Mouse (Mus musculus): Measurements from ENCODE around the gene Cabp2.
A peak's percentile ranks its signal among the peaks of the same experiment; 100 is the strongest.
"Not testable (repeated sequence)": the region's sequence is repeated elsewhere in the genome, so short reads cannot be mapped to it uniquely, and the experiment has no call there.

The Cabp2 gene

DNA sequence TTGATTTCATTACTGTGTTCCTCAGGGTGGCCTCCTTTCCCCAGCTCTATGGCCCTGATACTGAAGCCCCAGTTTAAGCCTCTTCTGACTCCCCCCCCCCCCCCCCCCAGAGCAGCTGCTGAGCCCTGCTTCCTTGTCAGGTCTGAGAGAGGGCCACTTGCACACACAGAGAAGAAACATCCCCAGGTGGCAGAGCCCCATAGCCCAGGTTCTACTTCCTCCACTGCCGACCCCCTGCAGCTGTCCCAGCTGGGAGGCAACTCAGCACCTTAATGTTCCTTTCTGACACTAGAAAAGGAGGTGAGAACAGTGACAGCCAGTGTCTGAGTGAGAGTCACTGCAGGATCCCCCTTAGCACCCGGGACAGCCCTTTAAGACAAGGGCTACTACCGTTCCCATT lies 22.4 kb downstream of the Cabp2 start:
- no peak for DNase-seq

DNA sequence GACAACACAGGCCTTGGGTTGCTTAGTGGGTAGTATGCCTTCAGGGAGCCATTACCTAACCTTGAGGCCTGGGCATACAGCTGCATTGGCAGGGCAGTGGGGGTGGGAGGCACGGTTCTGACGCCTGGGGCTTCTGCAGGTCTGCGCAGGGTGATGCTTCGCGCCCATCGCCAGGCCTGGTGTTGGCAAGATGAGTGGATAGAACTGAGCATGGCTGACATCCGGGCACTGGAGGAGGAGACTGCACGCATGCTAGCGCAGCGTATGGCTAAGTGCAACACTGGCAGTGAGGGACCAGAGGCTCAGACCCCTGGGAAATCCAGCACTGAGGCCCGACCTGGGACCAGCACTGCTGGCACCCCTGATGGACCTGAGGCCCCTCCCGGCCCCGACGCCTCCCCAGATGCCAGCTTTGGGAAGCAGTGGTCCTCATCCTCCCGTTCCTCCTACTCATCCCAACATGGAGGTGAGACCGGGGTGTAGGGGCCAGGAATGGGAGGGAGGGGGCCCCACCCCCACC lies 23.4 kb downstream of the Cabp2 start:
- DNase-seq: no peak

DNA sequence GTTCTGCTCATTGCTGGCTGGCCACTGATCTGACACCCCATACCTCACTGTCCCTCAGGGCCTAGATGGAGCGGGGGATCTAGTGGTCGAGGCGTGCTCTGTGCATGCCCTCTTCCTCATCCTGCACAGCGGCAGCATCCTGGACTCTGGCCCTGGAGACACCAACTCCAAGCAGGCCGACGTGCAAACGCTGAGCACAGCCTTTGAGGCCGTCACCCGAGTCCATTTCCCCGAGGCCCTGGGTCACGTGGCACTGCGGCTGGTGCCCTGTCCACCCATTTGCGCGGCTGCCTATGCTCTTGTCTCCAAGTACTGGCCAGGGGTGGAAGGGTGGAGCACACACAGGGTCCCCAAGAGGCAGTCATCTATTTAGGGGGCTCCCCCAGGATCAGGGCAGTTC lies 25.3 kb downstream of the Cabp2 start:
- DNase-seq: peak; percentile 24

GRCm38 (mm10) chr19:4108535-4108934 lies 27.2 kb downstream of the Cabp2 start:
- no peak for DNase-seq

GRCm38 (mm10) chr19:4112063-4112960 lies 30.9 kb downstream of the Cabp2 start:
- DNase-seq: no peak

DNA sequence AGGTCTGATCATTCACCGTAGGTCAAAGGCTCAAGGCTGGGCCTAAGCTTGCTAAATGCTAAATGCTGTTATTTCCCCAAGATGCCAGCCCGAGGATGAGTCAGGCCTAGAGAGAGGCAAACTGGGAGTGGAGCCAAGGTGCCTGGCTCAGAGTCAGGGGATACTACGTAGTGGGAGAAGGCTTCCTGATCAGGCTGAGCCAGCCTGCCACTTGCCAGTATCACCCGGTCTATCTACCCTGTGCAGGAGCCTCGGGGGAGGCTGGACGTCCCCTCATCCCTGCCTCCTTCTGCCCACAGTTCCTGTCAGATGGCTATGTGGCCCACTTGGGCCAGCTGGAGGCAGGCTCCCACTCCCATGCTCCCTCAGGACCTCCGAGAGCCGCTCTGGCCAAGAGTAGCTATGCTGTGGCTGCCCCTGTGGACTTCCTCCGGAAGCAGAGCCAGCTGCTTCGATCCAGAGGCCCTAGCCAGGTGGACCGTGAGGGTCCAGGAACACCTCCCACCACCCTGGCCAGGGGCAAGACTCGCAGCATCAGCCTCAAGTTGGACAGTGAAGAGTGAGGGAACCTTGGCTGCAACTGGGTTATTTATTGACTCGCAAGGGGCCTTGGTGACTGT lies 31.9 kb downstream of the Cabp2 start:
- peak; percentile 87 for DNase-seq

- peak; percentile 55 for DNase-seq
Observed at GRCm38 (mm10) chr19:4113806-4114230, 32.4 kb downstream of the Cabp2 start.

DNA sequence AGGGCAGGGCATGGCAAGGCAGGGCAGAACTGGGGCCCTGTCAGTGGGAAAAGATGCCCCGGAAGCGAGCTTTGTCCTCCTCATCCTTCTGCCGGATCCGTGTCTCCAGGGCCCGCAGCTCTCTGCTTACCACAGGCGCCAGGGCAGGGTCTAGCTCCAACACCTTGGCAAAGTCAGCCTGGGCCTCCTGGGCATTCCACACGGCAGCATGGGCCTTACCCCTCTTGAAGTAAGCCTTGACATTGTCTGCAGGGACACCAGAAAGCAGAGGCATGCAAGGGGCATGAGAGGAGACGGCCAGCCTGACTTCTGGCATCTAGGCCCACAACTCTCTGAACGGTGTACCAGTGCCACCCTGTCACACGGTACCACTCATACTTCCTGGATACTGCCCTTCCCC lies 33.2 kb downstream of the Cabp2 start:
- DNase-seq: no peak

DNA sequence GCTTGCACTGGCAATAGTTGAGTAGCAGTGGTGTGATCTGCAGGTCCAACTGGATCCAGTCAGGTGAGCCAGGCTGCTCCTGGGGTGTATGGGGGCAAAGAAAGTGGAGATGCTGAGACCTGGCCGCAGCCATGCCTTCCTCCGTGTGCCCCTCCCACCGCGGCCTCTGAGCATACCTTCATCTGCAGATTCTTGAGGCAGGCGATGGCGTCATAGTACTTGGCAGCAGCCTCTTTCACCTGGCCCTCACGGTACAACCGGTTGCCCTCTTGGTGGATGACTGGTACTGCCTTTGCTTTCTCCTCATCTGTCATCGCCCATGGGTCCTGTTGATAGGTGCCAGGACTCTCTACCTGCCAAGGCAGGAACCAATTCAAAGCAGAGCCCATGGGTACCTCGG lies 33.8 kb downstream of the Cabp2 start:
- DNase-seq: no peak

- DNase-seq: no peak
Observed at GRCm38 (mm10) chr19:4115816-4116215, 34.4 kb downstream of the Cabp2 start.

DNA sequence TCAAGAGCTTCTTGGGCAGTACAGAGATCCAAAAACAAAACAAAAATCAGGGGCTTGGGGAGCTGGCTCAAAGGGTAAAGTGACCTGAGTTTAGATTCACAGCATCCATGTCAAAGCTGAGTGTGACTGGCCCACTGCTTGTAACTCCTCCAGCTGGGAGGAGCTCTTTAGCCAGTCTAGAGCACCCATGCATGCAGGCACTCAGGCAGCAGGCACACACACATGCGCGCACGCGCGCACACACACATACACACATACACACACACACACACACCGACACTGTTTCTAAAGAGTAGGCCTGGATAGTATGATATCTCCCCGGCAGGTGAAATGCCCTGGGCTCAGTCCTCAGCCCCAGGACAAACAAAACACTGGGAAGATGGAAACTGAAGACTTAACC lies 35.6 kb downstream of the Cabp2 start:
- peak; percentile 15 for DNase-seq

GRCm38 (mm10) chr19:4118350-4118749 lies 37.0 kb downstream of the Cabp2 start:
- no peak for DNase-seq

GRCm38 (mm10) chr19:4119716-4120487 lies 38.5 kb downstream of the Cabp2 start:
- no peak for DNase-seq

DNA sequence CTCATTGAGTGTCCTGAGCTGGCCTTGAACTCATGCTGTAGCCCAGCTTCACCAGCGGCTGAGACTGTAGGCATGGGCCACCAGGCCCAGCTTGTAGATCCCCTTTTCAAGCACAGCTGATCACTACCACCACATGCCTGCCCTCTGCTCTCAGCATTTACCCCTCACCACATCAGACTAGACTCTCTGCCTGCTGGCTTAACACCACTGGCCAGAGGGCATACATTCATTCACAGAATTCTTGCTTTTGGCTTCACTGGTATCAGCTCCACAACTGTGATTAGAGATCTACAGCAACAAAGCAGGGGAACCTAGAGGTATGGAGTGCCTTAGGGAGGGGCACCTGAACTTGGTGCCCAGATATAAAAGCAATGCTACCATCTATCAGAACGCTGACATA lies 39.1 kb downstream of the Cabp2 start:
- no peak for DNase-seq

- peak; percentile 99 for DNase-seq
Observed at GRCm38 (mm10) chr19:4121097-4121805, 39.9 kb downstream of the Cabp2 start.

DNA sequence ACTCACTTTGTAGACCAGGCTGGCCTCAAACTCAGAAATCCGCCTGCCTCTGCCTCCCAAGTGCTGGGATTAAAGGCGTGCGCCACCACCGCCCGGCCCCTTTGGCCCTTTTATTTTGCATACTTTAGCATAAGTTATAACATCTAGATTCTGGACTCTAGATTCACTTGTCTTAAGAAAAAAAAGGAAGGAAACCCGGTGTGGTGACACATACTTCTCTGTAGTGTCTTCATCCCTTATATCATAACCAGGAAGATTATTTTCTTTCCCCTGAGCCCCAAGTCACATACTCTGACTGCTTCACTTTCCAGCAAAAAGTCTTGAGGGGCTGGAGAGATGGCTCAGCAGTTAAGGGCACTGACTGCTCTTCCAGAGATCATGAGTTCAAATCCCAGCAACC lies 40.5 kb downstream of the Cabp2 start:
- DNase-seq: not testable (repeated sequence)

DNA sequence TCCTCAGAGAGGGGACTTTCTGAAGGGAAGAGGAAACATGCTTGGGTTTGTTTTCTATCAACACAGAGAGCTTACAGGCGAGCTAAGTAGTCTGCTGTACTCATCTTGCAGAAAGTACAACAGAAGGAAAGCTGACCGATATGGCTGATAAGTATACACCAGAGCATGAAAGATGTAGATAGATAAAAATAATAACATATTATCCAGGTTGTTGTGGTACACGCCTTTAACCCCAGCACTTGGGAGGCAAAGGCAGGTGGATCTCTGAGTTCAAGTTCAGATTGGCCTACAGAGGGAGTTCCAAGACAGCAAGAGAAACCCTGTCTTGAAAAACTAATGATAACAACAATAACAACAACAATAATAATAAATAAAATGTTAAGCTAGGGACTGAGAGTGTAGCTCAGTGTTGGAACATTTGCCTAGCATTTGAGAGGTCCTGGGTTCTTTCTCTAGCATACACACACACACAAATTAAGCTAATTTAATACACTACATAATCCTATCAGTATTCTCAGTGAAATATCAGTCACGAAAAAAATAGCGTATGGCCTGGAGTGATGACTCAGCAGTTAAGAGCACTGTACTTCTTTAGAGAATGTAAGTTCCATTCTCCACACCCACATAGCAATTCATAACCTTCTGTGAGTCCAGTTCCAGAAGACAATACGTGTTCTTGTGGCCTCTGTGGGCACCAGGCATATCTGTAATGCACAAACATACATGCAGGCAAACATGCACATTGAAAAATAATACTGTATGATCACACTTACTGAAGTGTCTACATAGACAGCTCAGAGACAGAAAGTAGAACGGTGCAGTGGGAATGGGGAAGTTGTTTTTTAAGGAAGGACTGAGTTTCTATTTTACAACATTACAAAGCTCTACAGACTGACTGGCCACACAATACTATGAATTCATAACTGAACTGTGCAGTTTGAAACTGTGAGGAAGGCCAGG lies 41.3 kb downstream of the Cabp2 start:
- no peak for DNase-seq

DNA sequence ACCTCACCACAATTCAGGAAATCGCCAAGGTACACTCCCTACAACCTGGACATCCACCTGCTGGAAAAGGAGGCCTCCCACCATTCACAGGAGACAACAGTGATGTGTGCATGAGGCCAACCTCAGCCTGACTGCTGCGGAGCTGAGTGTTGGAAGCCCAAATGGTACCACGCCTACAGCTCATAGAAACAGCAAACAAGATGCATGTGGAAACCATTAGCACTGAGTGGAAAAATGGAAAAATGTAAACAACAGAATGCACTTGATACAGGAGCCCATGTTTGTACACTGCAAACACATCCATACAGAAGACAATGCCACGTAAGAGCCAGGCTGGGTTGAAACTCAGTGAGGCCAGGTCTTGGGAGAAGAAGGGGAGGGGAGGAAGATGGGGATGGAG lies 43.1 kb downstream of the Cabp2 start:
- no peak for DNase-seq

GRCm38 (mm10) chr19:4125268-4125667 lies 43.9 kb downstream of the Cabp2 start:
- DNase-seq: not testable (repeated sequence)

DNA sequence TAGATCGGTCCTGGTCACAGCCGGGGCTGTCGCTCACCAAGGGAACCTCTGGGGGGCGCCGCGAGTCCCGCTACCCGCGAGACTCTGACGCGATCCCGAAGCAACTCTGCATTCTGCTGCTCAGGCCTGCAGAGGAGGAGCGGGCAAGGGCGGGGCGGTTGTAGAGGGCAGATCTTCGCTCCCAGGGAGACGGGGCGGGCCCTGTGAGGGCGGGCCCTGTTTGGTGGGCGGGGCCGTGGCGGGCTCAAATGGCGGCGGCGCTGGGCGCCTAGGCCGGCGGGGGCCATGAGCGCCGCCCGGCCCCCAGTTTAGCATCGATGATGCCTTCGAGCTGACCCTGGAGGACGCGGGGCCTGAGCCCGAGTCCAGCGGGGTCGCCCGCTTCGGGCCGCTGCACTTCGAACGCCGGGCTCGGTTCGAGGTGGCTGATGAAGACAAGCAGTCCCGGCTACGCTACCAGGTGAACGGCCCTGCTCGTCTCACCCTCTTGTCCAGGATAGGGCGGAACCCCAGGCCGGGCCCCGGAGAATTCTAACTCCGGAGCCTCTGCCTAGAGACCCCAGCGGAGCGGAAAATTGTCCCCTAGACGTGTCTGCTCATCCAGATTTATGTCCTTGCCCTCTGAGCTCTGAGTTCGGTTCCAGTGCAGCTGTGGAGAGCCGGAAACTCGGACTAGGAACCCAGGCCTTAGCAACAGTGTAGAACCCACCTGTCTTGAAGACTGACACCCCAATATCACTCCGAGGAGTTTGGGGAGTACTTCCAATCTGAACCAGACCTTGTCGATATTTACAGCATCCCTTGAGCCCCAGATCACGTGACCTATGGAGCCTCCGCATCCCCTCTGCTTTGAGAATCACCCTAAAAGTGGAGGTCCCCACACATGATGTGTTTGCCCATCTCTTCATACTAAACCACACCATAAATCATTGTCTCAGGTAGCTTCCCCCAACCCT lies 44.6 kb downstream of the Cabp2 start, which contains the start of gene Aip:
Aip (minus strand) TSS at position 118 of the 956 bp plus-strand sequence.
- peak; percentile 99 for DNase-seq

Measured in kidney, postnatal 14 days (tissue).